Mouse (Mus musculus) layer of hippocampus, adult 11-12 months (tissue): ENCODE results near the gene Serpina16.
"Not testable (repeated sequence)": the region's sequence is repeated elsewhere in the genome, so short reads cannot be mapped to it uniquely, and the experiment has no call there.

Experiments
- DNase-seq: peaks from one replicate; pipeline ENCODE4 v3.0.0; 2022; ENCODE audit warnings: low spot score

Serpina16 gene

GRCm38 (mm10) chr12:103676039-103676438 lies at the start of gene Serpina16:
Gene Serpina16 (minus strand): TSS chr12:103676139.
- DNase-seq = no peak

GRCm38 (mm10) chr12:103711537-103711936 lies 35.6 kb upstream of the Serpina16 start:
- DNase-seq = no peak

- no peak for DNase-seq
Observed at GRCm38 (mm10) chr12:103710405-103710804, 34.5 kb upstream of the Serpina16 start.

GRCm38 (mm10) chr12:103706113-103706512 lies 30.2 kb upstream of the Serpina16 start:
- no peak for DNase-seq

DNA sequence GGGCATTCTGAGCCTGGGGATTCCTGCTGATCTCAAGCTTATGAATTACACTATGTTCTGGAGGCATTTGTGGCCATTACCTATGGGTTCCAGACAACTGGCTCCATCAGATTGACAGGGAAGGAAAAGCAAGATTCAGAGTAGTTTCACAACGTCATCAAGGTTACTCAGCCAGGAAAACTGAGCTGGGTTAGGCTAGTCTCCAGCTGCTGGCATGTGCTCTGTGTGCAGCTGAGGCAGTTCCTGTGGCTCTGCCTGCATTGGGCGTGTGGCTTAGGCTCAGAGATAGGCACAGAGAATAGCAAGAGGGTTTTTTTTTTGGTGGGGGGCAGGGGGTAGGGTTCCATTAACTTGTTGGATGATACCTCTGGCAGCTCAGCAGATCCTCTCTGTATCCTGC lies 29.6 kb upstream of the Serpina16 start:
- DNase-seq = no peak

DNA sequence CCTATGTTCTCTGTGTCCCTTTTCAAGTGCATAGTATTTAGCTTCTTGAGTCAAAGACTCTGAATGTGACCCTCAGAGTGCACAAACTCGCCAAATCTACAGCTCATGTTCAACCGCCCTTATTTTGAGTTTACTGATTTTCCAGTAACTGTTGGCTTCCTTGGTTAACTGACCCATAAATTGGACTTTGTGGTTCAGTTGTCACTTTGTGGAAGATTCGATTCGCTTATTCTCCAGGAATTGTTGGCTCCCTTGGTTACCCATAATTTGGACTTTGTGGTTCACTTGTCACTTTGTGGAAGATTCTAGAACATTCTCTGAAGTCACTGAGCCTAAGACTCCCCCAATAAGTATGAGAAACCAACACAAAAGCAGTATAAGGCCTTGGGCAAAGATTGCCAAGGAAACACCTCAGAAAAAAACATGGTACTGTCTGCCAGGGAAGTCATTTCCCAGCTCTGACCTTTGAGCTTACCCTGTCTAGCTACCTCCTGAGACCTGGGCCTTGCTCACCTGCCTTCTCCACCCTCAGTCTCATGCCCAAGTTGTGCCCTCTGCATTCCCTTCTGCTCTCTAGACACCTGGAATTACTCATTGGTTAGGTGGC lies 24.3 kb upstream of the Serpina16 start:
- no peak for DNase-seq

GRCm38 (mm10) chr12:103695429-103695828 lies 19.5 kb upstream of the Serpina16 start, which contains the start of gene Serpina1f:
Gene Serpina1f (minus strand): TSS chr12:103695529.
- no peak for DNase-seq

GRCm38 (mm10) chr12:103688221-103688814 lies 12.4 kb upstream of the Serpina16 start:
- DNase-seq = no peak

GRCm38 (mm10) chr12:103687021-103687420 lies 11.1 kb upstream of the Serpina16 start:
- DNase-seq = no peak

- peak; percentile 46 for DNase-seq
Observed at GRCm38 (mm10) chr12:103686050-103686449, 10.1 kb upstream of the Serpina16 start.

DNA sequence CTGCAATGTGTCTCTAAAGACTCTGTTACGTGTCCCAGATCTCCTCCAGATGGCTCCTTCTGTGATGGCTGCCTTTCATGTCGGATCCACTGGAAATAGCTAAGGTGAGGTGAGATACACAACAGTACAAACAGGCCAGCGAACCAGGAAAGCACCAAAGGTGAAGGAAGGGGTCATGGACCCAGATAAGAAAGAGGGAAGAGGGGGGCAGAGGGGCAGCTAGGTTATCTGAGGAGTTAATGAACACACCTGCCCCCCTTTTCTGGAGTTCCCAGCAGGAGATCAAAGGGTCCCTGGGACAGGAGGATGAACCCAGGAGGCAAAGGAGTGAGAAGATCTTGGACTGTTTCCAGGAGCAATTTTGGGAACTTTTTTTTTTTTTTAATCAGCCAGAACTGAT lies 9.4 kb upstream of the Serpina16 start:
- no peak for DNase-seq

GRCm38 (mm10) chr12:103683775-103684174 lies 7.8 kb upstream of the Serpina16 start:
- no peak for DNase-seq

DNA sequence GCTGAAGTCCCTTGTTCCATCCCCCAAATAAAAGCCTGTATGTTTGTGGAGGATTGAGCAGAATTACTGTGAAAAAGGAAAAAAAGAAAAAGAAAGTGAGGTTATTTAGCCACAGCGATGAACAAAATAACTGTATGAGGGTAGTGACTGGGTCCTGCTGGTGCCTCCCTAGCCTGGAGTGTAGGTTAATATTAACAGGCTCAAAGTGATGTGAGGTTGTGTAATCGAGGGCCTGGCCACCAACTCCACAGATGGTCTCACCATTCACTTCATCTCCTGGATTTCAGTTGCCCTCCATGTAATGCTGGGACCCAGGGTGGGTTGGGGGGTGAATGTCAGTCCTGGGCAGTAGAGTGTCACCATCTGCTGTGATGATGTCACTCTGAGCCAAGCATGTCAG lies 5.8 kb upstream of the Serpina16 start:
- no peak for DNase-seq

DNA sequence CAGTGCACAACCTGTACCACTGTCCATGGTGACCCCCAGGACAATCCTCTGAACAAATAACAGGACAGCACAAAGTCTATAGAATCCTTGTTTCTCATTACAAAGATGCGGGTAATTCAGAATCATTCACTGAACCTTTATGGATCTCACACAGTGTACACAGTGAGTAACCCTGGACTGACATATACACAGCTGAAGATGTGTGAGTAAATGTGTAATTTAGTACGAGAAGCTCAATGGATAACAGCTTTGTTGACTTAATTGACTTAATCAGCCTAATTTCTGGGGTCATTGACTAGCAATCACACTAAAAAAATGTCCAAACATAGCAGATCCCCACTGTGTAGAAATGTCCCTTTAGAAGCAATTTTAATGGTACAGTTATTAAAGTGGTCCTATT lies 5.2 kb upstream of the Serpina16 start:
- no peak for DNase-seq

DNA sequence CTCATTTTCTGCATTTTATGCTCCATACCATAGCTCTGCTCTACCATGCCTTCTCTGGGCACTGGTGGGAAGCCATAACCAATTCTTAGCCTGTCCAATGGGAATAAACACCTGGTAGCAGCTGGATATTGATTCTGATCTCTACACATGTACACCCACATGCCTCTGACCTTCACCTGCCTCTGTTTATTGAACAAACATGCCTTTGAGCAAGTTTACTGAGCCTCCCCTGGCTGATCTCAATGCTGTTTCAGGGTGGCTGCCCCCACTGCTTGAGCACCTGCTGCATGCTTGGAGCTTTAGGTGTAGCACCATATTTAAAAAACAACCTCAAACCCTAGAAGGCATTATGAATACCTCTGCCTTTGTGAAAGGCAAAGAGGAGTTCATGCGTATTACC lies 3.9 kb upstream of the Serpina16 start:
- DNase-seq = not testable (repeated sequence)

DNA sequence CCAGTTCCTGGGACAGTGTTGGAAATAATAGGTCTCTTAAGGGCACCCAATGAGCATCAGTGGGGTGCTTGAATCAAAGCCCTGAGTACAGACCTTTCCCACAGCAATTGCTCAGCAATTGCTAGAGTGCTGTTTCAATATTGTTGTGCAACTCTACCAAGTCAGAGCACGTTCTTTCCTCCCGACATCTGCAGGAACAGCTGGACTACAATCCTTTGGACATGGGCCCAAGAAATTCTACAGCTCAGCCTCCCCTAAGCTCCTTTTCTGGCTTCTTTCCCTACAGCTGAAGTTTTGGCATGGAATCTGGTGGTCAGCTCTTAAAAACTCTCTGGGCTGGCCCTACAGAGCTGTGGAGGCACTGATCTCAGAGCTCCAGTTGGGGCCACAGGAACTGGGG lies 2.8 kb downstream of the Serpina16 start:
- no peak for DNase-seq

- DNase-seq = no peak
Observed at GRCm38 (mm10) chr12:103671483-103671882, 4.5 kb downstream of the Serpina16 start.

DNA sequence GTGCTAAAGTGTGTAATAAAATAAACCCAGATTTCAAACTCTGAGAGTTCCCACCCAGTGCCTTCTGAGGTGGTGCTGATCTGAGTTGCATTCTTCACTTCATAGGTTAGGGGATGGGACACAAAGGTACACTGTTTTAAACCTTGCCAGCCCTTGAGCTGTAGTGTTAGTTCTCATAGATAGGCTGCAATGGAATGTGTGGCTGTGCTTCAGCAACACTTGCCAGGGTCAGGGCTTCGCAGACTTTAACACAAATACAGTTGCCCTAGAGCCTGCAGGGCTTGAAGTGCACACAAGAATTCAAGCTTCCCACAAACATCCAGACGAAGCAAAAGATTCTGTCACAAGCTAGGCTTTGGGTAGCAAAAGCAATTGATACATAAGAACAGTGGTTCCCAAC lies 5.0 kb downstream of the Serpina16 start:
- no peak for DNase-seq

GRCm38 (mm10) chr12:103670344-103670743 lies 5.6 kb downstream of the Serpina16 start:
- peak; percentile 57 for DNase-seq

GRCm38 (mm10) chr12:103665286-103665685 lies 10.7 kb downstream of the Serpina16 start:
- no peak for DNase-seq

DNA sequence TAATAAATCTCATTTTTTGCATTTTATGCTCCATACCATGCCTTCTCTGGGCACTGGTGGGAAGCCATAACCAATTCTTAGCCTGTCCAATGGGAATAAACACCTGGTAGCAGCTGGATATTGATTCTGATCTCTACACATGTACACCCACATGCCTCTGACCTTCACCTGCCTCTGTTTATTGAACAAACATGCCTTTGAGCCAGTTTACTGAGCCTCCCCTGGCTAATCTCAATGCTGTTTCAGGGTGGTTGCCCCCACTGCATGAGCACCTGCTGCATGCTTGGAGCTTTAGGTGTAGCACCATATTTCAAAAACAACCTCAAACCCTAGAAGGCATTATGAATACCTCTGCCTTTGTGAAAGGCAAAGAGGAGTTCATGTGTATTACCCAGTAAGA lies 13.9 kb downstream of the Serpina16 start:
- not testable (repeated sequence) for DNase-seq

DNA sequence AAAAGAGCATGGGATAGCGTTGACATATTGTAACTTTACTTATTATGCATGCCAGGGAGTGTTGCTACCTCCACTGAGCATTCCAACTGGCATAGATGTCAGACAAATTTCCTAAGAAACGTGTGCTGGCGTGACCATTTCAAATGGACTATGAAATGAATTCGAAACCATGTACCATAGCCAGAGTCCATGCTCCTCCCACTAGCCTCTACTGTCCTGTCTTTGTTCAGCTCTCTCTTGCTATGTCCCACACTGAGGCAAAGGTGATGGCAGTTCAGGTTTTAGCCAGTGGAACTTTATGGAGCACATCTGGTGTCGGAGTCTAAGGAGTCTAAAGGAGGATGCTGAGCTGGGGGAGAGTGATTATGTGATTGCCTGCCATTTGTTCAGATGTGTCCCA lies 15.9 kb downstream of the Serpina16 start:
- DNase-seq = no peak

GRCm38 (mm10) chr12:103659171-103659570 lies 16.8 kb downstream of the Serpina16 start:
- DNase-seq = no peak

- no peak for DNase-seq
Observed at GRCm38 (mm10) chr12:103657991-103658390, 17.9 kb downstream of the Serpina16 start.
